Mouse (Mus musculus) ES-E14 (cell line): ENCODE data around the gene Gstm1. TPM values are rescaled to one million over a fixed set of nuclear protein-coding genes. Genes with fewer than 3 reads are reported as not detected.
A peak's percentile ranks its signal among the peaks of the same experiment; 100 is the strongest.

Experiments used
- DNase-seq: peaks from one replicate; pipeline ENCODE4 v3.0.0-alpha.2; 2013; ENCODE audit warnings: low read depth, low spot score
- H3K27ac ChIP-seq: 2 replicates; pipeline ENCODE4 v1.5.1; 2012; ENCODE audit warnings: low read depth, mild to moderate bottlenecking, low read length, moderate library complexity, mixed read lengths; ENCODE audit not compliant: poor library complexity, insufficient read depth, severe bottlenecking
- H3K36me3 ChIP-seq: 2 replicates; pipeline ENCODE4 v1.6.1; 2012; ENCODE audit warnings: mild to moderate bottlenecking, low read length, moderate library complexity, mixed read lengths; ENCODE audit not compliant: control insufficient read depth, poor library complexity, insufficient read depth, severe bottlenecking
- H3K4me1 ChIP-seq, 2 experiments: fragments of 150-350 bp in 1 of 2; sonication (generic) in 1 of 2; 2 replicates each; pipeline ENCODE4 v1.6.1; 2012; ENCODE audit warnings: low read length in 2 of 2, mild to moderate bottlenecking in 1 of 2, mixed read lengths in 1 of 2; ENCODE audit not compliant: control insufficient read depth in 2 of 2, insufficient read depth in 2 of 2, poor library complexity in 1 of 2
- H3K4me3 ChIP-seq, 2 experiments: fragments of 150-350 bp in 1 of 2; sonication (generic) in 1 of 2; 2 replicates each; pipeline ENCODE4 v1.5.1; 2012; ENCODE audit warnings: low read length in 2 of 2, low read depth in 1 of 2, mild to moderate bottlenecking in 1 of 2, mixed read lengths in 1 of 2; ENCODE audit not compliant: insufficient read depth in 1 of 2, poor library complexity in 1 of 2, severe bottlenecking in 1 of 2
- H3K9ac ChIP-seq: 2 replicates; pipeline ENCODE4 v1.6.1; 2012; ENCODE audit warnings: low read depth, mild to moderate bottlenecking, low read length, mixed read lengths; ENCODE audit not compliant: poor library complexity, insufficient read depth, severe bottlenecking
- H3K9me3 ChIP-seq: fragments of 150-350 bp; sonication (generic); 2 replicates; pipeline ENCODE4 v1.6.1; 2012; ENCODE audit warnings: low read depth, mild to moderate bottlenecking, low read length; ENCODE audit not compliant: control insufficient read depth, insufficient read depth
- CHD2 ChIP-seq: IDR thresholded peaks from 2 replicates; pipeline ENCODE4 v1.6.1; 2014; ENCODE audit warnings: mild to moderate bottlenecking, low read depth, low read length, inconsistent platforms
- HCFC1 ChIP-seq: IDR thresholded peaks from 2 replicates; pipeline ENCODE4 v1.6.1; 2012; ENCODE audit warnings: low read length, inconsistent platforms, borderline replicate concordance; ENCODE audit not compliant: insufficient read depth
- MAFK ChIP-seq: IDR thresholded peaks from 2 replicates; pipeline ENCODE4 v1.6.1; 2014; ENCODE audit warnings: mild to moderate bottlenecking, low read depth, low read length, inconsistent platforms; ENCODE audit not compliant: insufficient read depth
- ZC3H11A ChIP-seq: IDR thresholded peaks from 2 replicates; pipeline ENCODE4 v1.6.1; 2012; ENCODE audit warnings: low read depth, mild to moderate bottlenecking, inconsistent platforms, low read length, borderline replicate concordance
- ZNF384 ChIP-seq: IDR thresholded peaks from 2 replicates; pipeline ENCODE4 v1.6.1; 2012; ENCODE audit warnings: low read depth, low read length, inconsistent platforms
- in situ Hi-C, 2 experiments: fragments of 600-800 bp; cut with MboI; formaldehyde crosslinking; loops; one replicate each; pipeline ENCODE4 v1.15.1; 2025; ENCODE audit warnings: low sequenced_read_pairs in 2 of 2, inconsistent platforms in 1 of 2; ENCODE audit not compliant: unreplicated experiment in 2 of 2
- total RNA-seq: library from RNA; depleted of rRNA; stranded (reverse); fragments of 300-350 nt; gene quantifications from 2 replicates; pipeline ENCODE4 v1.2.3, GENCODE M21; 2012

Gene Gstm1
- total RNA-seq, 1 experiment = 7.9 TPM

GRCm38 (mm10) chr3:108062648-108063047 is 44.9 kb upstream of the Gstm1 start:
- H3K9ac ChIP-seq = no peak overlapping the region
- H3K36me3 ChIP-seq = no peaks in the 10 kb centered on the region
- no peak overlapping the region for H3K4me3 ChIP-seq
- H3K4me1 ChIP-seq = peaks cover 0 to 2% of the 10 kb centered on the region in 2 experiments; a peak in 1 of 4 replicates
- DNase-seq = no peak
- TF ChIP-seq HCFC1 = no peak
- no peak for TF ChIP-seq ZNF384
- no peak for TF ChIP-seq ZC3H11A
- no peak for TF ChIP-seq CHD2
- no peak for TF ChIP-seq MAFK
- no peaks in the 10 kb centered on the region for H3K9me3 ChIP-seq
- H3K27ac ChIP-seq = no peak overlapping the region
- in situ Hi-C loops = no loop called here

GRCm38 (mm10) chr3:108061420-108061819 is 43.6 kb upstream of the Gstm1 start:
- no peaks in the 10 kb centered on the region for H3K9me3 ChIP-seq
- no peak overlapping the region for H3K4me3 ChIP-seq
- H3K27ac ChIP-seq = no peak overlapping the region
- in situ Hi-C loops = no loop called here
- H3K9ac ChIP-seq = no peak overlapping the region
- no peaks in the 10 kb centered on the region for H3K36me3 ChIP-seq
- DNase-seq = peak; percentile 64
- peaks cover 0 to 2% of the 10 kb centered on the region in 2 experiments; a peak in 1 of 4 replicates for H3K4me1 ChIP-seq
- no peak for TF ChIP-seq MAFK
- TF ChIP-seq ZC3H11A = peak; percentile 68; the same call in 1 of the 2 replicates

- Histone ChIP-seq H3K36me3 (no peaks in the 10 kb centered on the region), H3K27ac (no peak overlapping the region), H3K9ac (no peak overlapping the region), H3K9me3 (no peaks in the 10 kb centered on the region), H3K4me1 (no peaks in the 10 kb centered on the region), H3K4me3 (no peak overlapping the region)
- TF ChIP-seq MAFK = no peak
- no peak for TF ChIP-seq CHD2
- TF ChIP-seq ZNF384 = no peak
- TF ChIP-seq ZC3H11A = no peak
- no peak for DNase-seq
- in situ Hi-C loops = no loop called here
Measured at GRCm38 (mm10) chr3:108050493-108050892, 32.7 kb upstream of the Gstm1 start.

- no peak for TF ChIP-seq MAFK
- TF ChIP-seq HCFC1 = no peak
- no peak for TF ChIP-seq ZNF384
- no peak for TF ChIP-seq CHD2
- TF ChIP-seq ZC3H11A = no peak
- Histone ChIP-seq H3K9ac (no peak overlapping the region), H3K4me3 (no peak overlapping the region), H3K27ac (no peak overlapping the region), H3K4me1 (peaks cover 0 to 3% of the 10 kb centered on the region in 2 experiments; a peak in 1 of 4 replicates), H3K36me3 (no peaks in the 10 kb centered on the region), H3K9me3 (no peaks in the 10 kb centered on the region)
- DNase-seq = no peak
- in situ Hi-C loops = no loop called here
Measured at GRCm38 (mm10) chr3:108048306-108048705, 30.5 kb upstream of the Gstm1 start.
